Mouse (Mus musculus): ENCODE measurements at regions not wholly inside any gene's neighbourhood (a gene's known extent, or its start where the extent isn't known, plus 50 kb on each side); places are given as distances from the start of the nearest gene placed in this dataset.

DNA sequence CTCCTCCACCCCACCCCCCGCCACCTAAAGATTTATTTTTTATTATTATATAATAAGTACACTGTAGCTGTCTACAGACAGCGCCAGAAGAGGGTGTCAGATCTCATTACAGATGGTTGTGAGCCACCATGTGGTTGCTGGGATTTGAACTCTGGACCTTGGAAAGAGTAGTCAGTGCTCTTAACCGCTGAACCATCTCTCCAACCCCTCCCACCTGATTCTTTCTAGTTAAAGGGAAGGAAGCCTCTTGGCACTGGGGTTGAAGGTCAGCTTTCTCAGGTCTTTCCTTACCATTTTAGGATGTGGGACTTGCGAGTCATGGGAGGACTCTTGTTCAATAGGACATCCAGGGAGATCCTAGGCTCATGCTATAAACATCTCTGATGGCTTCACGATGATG is 54.7 kb downstream of the Hes1 start:
- no peak for DNase-seq

DNA sequence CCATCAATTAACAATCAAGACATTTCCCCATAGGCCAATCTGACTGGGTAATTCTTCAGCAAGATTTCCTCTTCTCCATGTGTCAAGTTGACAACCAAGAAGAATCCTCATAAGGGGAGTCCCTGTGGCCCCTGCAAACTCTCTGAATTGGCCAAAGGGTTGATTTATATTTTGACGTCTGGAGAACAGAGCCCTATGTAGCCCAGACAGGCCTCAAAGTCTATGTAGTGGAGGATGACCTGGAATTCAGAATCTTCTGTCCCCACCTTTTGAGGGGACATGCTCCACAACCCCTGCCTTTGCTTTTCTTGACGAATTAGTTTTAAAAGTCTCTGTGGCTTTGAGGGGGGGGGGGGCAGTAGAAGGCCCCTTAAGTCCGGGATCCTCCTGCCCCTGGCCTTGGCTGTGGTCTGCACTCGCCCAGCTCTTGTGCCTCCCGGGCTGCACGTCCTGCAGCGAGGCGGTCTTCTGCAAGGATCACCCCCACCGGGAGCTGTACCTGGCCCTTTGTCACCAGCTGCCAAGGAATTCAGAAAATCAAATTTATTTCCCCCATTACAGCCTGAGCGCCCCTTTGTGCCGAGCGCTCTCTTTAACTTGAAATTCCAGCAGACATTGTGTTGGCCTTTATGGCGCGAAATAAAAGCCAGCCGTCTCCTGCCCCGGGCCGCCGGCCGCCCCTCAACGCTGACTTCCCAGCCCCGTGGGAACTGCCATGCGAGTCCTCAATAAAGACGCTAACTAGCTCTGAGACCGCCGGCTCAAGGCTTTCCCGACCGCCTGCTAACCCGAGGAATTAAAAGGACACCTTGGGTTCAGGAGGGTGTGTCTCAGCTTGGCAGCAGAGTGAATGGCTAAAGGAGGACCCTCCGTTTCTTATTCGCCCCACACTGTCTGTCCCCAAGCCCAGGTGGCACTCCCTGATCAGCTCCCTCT is 56.4 kb downstream of the Hes1 start:
- no peak for DNase-seq

DNA sequence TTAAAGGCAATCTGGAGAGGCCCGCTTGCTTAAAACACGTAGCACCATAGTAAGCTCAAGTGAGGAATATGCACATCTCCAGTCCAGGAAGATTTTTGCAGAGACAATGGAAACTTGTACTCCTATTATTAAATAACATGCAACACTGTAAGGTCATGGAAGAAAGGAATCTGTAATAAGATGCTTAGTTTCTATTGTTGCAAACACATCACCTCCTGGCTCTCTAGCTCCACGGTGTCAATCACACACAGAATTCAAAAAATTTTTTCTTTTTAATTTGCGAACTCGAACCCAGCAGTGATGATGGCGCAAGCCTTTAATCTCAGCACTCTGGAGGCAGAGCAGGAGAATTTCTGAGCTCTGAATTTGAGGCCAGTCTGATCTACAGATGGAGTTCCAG is 57.4 kb downstream of the Hes1 start:
- no peak for DNase-seq

DNA sequence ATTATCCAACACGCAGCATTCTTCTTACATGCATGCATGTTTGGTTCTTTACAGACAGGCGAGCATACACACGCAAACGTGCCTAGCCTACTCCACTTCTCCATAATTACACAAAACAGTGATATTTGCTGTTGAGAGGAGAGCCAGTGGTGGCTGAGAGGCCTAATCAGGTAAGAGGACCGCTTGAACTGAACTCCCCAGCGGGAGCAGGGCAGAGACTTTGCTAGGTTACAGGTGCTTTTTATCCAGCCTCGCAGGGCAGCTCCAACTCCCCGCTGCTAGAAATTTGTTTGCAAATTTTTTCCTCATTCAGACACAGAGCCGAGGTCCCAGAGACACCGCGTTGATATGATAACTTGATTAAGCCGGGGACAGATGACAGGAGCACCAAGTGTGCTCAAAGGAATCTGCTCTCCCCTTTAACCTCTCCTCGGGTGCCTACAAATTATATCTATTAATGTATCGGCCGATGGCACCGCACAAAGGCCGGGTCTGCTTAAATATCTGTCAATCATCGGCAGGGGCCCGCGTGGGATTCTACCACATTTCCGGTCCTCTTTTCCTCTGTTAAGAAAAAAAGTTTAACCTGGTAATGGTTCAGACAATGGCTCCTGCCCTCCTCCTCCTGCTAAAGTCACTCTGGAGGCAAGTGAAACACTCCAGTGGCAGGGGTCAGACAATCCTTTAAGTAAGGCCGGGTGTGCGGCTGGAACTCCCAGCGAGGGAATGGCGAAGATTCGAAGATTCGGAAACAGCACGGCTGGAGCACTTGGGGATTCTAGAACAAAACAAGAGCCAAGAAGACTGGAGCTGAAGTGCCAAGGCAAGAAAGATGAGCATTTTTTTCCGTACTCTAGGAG is 58.3 kb downstream of the Hes1 start:
- DNase-seq = no peak

DNA sequence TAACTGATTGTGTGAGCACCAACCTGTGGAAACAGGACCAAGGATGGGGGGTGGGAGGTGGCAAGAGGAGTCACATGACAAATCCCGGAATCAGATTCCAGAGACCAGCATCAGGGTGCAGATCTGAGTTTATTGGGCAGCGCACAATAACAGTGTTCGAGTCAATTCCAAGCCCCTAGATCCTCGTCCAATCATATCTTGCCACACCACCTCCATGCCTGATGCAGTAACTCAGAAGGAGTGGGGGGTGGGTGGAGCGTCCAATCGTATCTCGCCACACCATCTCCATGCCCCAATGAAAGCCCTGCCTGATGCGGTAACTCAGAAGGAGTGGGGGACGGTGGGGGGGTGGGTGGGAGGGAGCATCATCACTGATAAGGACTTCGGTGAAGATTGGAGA is 62.8 kb downstream of the Hes1 start:
- DNase-seq = no peak

DNA sequence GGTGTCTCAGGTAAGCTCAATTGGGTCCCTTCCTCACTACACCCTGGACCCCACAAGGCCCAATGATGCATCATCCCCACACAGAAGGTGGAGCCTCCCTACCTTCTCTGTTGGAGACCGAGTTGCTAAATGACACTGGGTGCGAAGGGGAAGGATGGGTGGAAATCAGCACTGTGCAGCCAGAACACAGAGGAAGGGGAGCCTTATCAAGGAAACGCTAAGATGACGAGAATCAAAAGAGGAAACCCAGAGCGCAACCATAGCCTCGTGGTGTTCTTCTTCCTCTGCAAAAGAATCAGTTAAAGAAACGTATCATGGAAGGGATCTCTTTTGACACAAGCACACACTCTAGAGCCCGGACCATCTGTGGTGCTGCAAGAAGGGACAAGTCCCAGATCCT is 64.6 kb downstream of the Hes1 start:
- DNase-seq = no peak

DNA sequence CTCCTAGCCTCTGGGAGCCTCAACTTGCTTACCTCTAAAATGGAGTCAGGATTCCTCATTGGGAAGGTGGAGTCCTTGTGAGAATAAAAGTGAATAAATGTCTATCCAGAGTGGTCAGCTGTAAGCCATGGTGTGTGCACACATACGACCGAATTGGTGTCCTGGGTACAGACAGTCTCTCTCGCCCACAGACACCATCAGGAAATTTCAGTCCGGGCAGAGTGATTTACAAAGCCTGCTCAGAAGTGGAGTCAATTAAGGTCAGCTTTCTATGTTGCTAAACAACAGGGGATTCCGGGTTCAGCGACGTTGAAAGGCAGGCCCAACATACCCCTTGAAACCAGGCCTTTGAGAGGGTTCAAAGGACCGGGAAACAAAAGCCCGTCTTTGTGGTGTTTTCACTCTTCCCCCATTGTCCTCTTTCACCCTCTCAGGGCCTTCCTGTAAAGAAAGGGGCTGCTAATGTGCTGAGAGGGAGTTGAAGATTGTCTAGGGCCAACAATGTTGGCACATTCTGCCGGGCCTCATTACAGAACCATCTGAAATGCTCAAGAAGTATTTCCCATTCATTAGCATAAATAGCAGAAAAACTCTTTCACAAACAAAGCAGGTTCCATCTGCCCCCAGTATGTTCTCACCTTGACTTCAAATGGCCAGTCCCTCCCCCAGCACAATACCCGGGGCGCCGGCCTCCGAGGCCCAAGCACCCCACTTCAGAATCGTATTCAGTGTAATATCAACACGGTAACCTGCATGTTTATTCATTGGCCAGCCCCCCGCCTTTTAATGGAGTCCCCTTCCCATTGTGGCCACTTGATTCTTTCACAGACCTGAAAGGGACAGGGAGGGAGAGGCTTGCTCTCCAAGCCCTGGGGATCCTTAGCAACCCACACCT is 65.3 kb downstream of the Hes1 start:
- no peak for DNase-seq

DNA sequence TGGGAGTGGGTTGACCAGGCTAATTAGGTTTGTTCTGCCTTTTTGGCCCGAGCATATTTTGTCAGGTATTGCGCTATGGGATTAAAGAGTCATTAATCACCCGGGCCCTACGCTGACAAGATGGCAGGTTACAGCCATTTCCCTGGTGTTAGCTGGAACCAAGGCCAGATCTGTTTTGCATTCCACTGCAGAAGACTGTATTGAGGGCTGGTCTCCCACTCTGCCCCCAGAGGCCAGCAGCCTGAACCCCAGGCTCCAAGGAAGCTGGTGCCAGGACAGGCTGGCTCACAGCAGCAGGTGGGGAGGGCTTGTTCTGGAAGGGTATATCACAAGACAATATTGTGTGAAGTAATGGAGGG is 65.9 kb downstream of the Hes1 start:
- DNase-seq = no peak

DNA sequence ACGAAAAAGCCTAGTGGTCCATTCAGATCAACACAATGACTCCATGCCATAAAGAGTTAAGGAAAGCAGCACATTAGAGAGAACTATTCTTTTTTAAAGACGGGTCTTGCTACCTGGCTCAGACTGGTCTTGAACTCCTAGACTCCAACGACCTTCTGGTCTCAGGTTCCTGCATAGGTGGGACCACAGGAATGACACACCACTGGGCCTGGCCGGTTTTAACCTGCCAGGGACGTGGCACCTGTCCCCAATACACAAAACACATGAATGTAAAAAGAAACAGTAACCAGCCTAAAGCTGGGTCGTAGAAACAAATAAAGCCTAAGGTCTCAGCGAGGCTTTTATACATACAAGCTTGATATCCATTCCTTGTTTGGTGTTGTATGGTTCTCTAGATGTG is 67.9 kb downstream of the Hes1 start:
- DNase-seq = no peak

DNA sequence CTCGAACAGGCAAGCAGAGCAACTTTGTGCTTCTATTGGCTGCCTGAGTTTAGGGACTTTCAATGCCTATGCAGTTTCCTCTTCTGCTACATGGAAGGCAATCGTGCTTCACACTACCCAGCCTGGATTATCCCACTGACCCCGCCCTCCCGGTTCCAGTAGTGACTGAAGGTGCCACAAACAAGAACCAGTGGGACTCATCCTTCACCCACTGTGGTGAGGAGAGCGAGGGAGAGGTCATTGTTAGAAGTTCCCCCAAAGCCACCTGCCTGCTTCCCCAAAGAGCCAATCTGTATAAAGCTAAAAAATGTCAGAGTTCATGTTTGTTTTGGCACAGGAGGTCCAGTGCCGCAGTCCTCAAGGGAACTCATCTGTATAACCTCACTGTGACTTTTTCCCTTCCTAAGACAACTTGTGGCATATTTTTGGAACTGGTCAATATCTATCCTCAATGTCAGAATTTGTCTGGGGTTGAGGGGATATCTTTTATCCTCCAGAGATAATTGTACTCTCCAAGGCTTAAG is 70.5 kb downstream of the Hes1 start:
- DNase-seq = no peak

DNA sequence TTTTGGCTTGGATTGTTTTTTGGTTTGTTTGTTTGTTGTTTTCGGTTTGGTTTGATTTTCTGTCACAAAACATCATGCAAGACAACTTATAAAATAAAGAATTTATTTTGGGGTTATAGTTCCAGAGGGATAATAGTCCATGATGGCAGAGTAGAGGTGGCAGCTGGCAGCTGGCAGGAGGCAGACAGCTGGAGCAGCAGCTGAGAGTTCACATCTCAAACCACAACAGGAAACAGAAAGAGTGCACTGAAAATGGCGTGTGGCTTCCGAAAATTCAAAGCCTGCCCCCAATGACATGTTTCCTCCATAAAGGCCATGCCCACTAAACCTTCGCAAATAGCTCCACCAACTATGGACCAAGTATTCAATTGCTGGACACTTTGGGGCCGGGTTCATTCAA is 72.7 kb downstream of the Hes1 start:
- DNase-seq = no peak

DNA sequence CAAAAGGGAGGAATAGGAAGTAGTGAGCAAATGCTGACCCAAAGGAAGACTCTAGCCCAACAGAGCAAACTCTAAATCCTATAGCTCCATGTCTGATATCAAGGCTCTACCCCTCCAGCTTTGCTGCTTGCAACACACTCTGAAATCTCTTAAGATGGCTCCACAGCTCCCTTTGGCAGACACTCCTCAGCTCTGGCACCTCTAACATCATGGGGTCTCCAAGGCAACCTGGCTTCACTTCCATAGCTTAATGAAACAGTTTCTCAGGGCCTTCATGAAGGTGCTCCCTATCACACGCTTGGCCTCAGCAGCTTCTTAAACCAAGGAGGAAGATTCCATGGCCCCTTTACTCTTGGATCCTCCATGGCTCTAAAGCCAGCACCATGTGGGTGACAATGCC is 73.6 kb downstream of the Hes1 start:
- DNase-seq = no peak

DNA sequence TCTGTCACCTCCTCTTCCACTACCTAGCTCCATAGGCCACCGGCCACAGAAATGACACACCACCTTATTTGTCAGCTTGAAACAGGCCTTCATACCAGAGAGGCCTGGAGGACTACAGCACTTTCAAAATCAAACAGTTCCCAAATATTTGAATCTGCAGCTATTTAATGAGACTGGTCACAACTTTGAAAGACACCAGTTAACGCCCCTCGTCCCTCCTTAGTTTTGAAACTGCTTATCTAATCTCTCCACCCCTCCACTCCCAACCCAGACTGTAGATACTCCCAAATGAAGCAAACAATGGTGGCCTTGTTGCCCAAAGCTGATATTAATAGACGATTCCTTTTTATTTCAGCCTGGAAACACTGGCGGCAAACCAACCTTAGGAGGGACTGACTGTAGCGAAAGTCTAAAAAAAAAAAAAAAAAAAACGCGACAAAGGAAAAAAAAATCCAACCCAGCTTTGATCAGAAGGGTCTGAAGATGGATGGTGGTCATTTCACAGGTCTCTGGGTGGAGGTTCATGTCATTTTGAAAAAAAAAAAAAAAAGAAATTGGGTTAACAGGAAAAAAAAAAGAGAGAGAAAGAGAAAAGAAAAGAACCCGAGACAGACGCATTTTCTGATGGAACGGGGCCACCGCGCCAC is 80.8 kb downstream of the Hes1 start:
- DNase-seq = no peak

DNA sequence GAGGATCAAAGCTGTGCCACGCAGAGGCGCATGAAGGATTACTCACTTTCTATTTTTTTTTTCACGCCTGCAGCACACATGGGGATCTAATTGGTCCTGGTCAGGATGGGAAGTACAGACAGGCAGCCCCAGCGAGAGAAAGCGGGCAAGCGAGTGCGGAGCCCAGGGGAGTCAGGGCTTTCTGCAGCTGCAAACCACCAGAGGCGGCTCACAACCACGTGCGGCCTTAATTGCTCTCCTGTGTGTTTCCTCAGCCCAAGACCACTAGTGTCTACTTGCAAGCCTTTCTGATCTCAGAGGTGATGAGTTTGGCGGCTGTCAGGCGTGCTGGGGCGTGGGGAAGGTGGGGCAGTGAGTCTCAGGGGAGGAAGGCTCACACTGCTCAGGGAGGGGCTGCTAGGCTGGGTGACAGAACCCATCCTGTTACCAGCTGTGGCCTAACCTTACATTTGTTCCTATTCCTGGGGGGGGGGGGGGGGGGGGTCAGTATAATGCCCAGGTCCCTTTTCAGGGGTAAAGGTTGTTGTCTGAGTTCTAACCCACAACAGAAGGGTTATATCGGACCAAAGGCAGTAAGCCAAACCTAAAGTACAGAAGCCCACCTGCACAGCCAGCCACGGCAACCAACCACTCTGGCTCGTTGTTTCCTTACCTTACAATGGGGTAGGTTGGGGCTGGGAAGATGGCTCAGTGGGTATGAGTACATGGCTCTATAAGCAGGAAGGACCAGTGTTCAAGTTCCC is 81.5 kb downstream of the Hes1 start:
- peak; percentile 26 for DNase-seq

DNA sequence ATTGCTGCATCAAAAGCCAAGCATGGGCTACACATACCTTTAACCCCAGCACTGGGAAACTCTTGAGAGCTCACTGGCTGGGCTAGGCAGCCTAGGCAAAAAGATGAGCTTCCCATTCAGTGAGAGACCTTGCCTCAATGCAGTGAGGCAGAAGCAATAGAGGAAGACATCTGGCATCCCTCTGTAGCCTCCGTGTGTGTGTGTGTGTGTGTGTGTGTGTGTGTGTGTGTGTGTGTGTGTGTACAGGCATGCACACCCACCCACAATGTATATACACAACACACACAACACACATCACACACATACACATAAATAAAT is 82.0 kb downstream of the Hes1 start:
- no peak for DNase-seq

DNA sequence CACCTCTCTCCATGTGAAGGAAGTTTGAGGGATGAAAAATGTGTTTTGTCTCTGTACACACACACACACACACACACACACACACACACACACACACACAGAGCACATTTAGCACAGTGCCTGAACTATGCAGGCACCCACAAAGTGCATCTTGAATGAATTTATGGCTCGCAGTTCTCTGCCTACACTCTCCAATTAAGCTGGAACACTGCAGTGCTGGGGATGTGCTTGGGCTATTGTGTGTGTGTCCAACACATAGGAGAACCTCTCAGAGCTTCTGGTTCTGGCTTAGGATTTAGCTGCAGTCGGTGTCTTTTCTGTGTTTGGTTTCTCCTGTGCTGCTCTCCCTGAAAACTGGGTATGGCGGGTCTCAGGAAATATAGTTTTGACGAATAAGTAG is 83.1 kb downstream of the Hes1 start:
- DNase-seq = no peak

DNA sequence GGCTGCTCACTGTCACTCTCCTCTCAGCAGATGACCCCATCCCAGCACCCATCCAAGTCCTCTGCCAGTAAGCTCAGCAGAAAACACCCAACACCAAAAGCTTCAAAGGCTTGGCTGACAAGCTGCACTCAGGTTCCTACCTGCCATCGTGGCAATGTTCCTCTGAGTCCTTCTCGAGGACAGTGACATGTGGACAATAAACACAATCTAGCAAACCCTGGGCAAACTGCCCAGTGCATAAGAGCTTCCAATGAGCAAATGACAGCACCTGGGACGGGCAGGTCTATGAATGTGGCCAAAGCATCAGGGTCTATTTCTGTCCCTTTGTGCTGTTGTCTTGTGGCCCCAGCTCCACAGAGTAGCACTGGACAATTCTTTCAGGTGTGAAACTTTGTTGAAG is 86.9 kb downstream of the Hes1 start:
- no peak for DNase-seq

DNA sequence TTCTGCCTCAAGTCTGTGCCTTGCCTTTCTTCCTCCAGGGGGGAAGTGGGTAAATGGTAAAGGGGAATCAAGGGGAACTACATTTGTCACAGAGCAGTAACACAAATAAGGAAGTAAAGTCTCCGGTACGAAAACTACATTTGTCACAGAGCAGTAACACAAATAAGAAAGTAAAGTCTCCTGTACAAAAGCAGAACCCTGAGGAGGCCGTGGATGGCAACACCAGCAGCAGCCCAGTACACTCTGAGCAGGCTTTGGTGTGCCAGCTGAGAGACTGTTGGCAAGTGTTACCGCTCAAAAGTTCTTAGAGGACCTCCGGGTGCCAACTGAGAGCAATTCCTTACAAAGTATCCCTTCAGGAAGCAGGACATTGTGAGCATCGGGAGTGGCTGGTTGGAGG is 90.9 kb downstream of the Hes1 start:
- no peak for DNase-seq

DNA sequence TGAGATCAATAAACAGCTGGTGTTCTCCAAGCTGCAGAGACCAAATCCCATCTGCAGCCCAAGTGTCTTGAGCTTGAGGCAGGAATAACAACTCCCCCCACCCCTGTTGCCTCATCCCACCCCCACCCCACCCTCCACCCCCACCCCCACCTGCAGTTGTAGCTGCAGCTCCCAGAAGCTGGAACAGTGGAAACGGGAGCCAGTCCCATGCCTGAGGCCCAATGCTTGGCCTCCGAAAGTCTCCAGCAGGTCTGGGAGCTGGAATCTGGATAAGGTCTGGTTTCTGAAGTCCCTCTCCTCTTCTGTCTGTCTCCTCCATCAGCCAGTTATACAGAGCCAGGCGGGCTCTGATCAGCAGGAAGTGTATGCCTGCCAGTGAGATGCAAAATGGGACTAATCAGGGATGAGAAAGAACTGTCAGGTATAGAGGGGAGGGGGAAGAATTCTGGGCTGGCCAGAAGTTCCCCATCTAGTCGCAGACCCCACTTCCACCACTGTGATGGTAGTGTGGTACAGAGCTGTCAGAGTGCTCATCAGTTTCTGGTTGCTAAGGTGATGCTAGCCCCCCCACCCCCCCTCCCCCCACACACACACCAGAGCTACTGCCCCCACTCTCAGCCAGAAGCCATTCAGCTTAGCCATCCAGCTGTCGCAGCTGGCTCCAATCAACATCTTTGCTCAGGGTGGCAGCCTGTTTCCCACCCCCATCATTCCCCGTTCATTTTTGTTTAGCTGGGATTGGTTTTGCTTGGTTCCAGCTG is 91.5 kb downstream of the Hes1 start:
- no peak for DNase-seq

DNA sequence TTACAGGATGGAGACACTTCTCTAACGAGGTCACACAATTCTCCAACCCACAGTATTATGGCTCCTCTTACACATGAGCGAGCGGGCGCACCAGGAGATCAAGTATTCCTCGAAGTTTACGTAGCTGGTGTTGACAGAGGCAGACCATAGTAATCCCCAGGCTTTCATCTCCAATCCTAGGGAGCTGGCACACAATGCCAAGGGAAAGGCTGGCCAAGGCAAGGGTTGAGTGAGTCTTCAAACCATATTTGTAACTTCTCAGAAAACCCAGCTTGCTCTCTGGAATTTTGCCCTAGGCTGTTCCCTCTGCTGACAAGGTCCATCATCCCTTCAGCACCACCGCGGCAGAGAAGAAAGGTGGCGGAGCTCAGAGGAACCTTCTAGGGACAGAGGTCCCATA is 94.0 kb downstream of the Hes1 start:
- no peak for DNase-seq
